Mouse (Mus musculus): ENCODE results near the gene Slc27a3. TPM values are rescaled to one million over a fixed set of nuclear protein-coding genes. Genes with fewer than 3 reads are reported as not detected.

Gene Slc27a3
- polyA plus RNA-seq, 1 experiment, result 20.0 TPM

- Histone ChIP-seq H3K4me3 (ENCODE audit: insufficient read depth, low read length) (no peak overlapping the region), H3K4me1 (ENCODE audit: control insufficient read depth, insufficient read depth, low read length) (no peaks in the 10 kb centered on the region), H3K27ac (ENCODE audit: insufficient read depth, low read length) (no peak overlapping the region)
- no peak for TF ChIP-seq POLR2A (IDR thresholded peaks at IDR 0.05; ENCODE audit: low read depth, low read length)
- no peak for TF ChIP-seq CTCF (IDR thresholded peaks at IDR 0.05; ENCODE audit: borderline replicate concordance, insufficient read depth, low read length)
Observed at GRCm38 (mm10) chr3:90381727-90382126, 8.0 kb downstream of the Slc27a3 start.

- Histone ChIP-seq H3K4me1 (ENCODE audit: control insufficient read depth, insufficient read depth, low read length) (peaks cover 5% of the 10 kb centered on the region), H3K4me3 (ENCODE audit: insufficient read depth, low read length) (no peak overlapping the region), H3K27ac (ENCODE audit: insufficient read depth, low read length) (no peak overlapping the region)
- no peak for TF ChIP-seq CTCF (IDR thresholded peaks at IDR 0.05; ENCODE audit: borderline replicate concordance, insufficient read depth, low read length)
- TF ChIP-seq POLR2A (IDR thresholded peaks at IDR 0.05; ENCODE audit: low read depth, low read length), result no peak
Observed at GRCm38 (mm10) chr3:90378496-90378895, 11.2 kb downstream of the Slc27a3 start.

- peaks cover 5% of the 10 kb centered on the region for H3K4me1 ChIP-seq (ENCODE audit: control insufficient read depth, insufficient read depth, low read length)
- H3K4me3 ChIP-seq (ENCODE audit: insufficient read depth, low read length), result no peak overlapping the region
- no peak for TF ChIP-seq POLR2A (IDR thresholded peaks at IDR 0.05; ENCODE audit: low read depth, low read length)
- no peak for TF ChIP-seq CTCF (IDR thresholded peaks at IDR 0.05; ENCODE audit: borderline replicate concordance, insufficient read depth, low read length)
- no peak overlapping the region for H3K27ac ChIP-seq (ENCODE audit: insufficient read depth, low read length)
Observed at GRCm38 (mm10) chr3:90376247-90376585, 13.5 kb downstream of the Slc27a3 start.

- Histone ChIP-seq H3K4me3 (ENCODE audit: insufficient read depth, low read length) (no peak overlapping the region), H3K4me1 (ENCODE audit: control insufficient read depth, insufficient read depth, low read length) (peaks cover 5% of the 10 kb centered on the region), H3K27ac (ENCODE audit: insufficient read depth, low read length) (no peak overlapping the region)
- TF ChIP-seq CTCF (IDR thresholded peaks at IDR 0.05; ENCODE audit: borderline replicate concordance, insufficient read depth, low read length) (no peak), POLR2A (IDR thresholded peaks at IDR 0.05; ENCODE audit: low read depth, low read length) (no peak)
Observed at GRCm38 (mm10) chr3:90375562-90376246, 14.0 kb downstream of the Slc27a3 start.

GRCm38 (mm10) chr3:90374368-90374767 lies 15.4 kb downstream of the Slc27a3 start:
- Histone ChIP-seq H3K27ac (ENCODE audit: insufficient read depth, low read length) (no peak overlapping the region), H3K4me1 (ENCODE audit: control insufficient read depth, insufficient read depth, low read length) (peaks cover 5% of the 10 kb centered on the region), H3K4me3 (ENCODE audit: insufficient read depth, low read length) (no peak overlapping the region)
- no peak for TF ChIP-seq POLR2A (IDR thresholded peaks at IDR 0.05; ENCODE audit: low read depth, low read length)
- TF ChIP-seq CTCF (IDR thresholded peaks at IDR 0.05; ENCODE audit: borderline replicate concordance, insufficient read depth, low read length), result no peak

GRCm38 (mm10) chr3:90373432-90374028 lies 16.2 kb downstream of the Slc27a3 start:
- TF ChIP-seq POLR2A (IDR thresholded peaks at IDR 0.05; ENCODE audit: low read depth, low read length) (no peak), CTCF (IDR thresholded peaks at IDR 0.05; ENCODE audit: borderline replicate concordance, insufficient read depth, low read length) (0 out of 2 replicates have a peak, but pooled peaks have one; percentile 31)
- Histone ChIP-seq H3K4me3 (ENCODE audit: insufficient read depth, low read length) (no peak overlapping the region), H3K27ac (ENCODE audit: insufficient read depth, low read length) (no peak overlapping the region), H3K4me1 (ENCODE audit: control insufficient read depth, insufficient read depth, low read length) (peaks cover 5% of the 10 kb centered on the region)

GRCm38 (mm10) chr3:90372817-90373216 lies 16.9 kb downstream of the Slc27a3 start:
- TF ChIP-seq CTCF (IDR thresholded peaks at IDR 0.05; ENCODE audit: borderline replicate concordance, insufficient read depth, low read length) (no peak), POLR2A (IDR thresholded peaks at IDR 0.05; ENCODE audit: low read depth, low read length) (no peak)
- peaks cover 5% of the 10 kb centered on the region for H3K4me1 ChIP-seq (ENCODE audit: control insufficient read depth, insufficient read depth, low read length)
- H3K4me3 ChIP-seq (ENCODE audit: insufficient read depth, low read length), result no peak overlapping the region
- H3K27ac ChIP-seq (ENCODE audit: insufficient read depth, low read length), result no peak overlapping the region

- H3K27ac ChIP-seq (ENCODE audit: insufficient read depth, low read length), result no peak overlapping the region
- TF ChIP-seq CTCF (IDR thresholded peaks at IDR 0.05; ENCODE audit: borderline replicate concordance, insufficient read depth, low read length) (no peak), POLR2A (IDR thresholded peaks at IDR 0.05; ENCODE audit: low read depth, low read length) (no peak)
- peaks cover 5% of the 10 kb centered on the region for H3K4me1 ChIP-seq (ENCODE audit: control insufficient read depth, insufficient read depth, low read length)
- no peak overlapping the region for H3K4me3 ChIP-seq (ENCODE audit: insufficient read depth, low read length)
Observed at GRCm38 (mm10) chr3:90371857-90372256, 17.9 kb downstream of the Slc27a3 start.

- Histone ChIP-seq H3K4me3 (ENCODE audit: insufficient read depth, low read length) (no peak overlapping the region), H3K27ac (ENCODE audit: insufficient read depth, low read length) (no peak overlapping the region), H3K4me1 (ENCODE audit: control insufficient read depth, insufficient read depth, low read length) (peaks cover 1% of the 10 kb centered on the region)
- TF ChIP-seq POLR2A (IDR thresholded peaks at IDR 0.05; ENCODE audit: low read depth, low read length) (no peak), CTCF (IDR thresholded peaks at IDR 0.05; ENCODE audit: borderline replicate concordance, insufficient read depth, low read length) (no peak)
Observed at GRCm38 (mm10) chr3:90369041-90369440, 20.7 kb downstream of the Slc27a3 start.

- no peaks in the 10 kb centered on the region for H3K4me1 ChIP-seq (ENCODE audit: control insufficient read depth, insufficient read depth, low read length)
- TF ChIP-seq CTCF (IDR thresholded peaks at IDR 0.05; ENCODE audit: borderline replicate concordance, insufficient read depth, low read length) (no peak), POLR2A (IDR thresholded peaks at IDR 0.05; ENCODE audit: low read depth, low read length) (no peak)
- H3K4me3 ChIP-seq (ENCODE audit: insufficient read depth, low read length), result no peak overlapping the region
- no peak overlapping the region for H3K27ac ChIP-seq (ENCODE audit: insufficient read depth, low read length)
Observed at GRCm38 (mm10) chr3:90367001-90367632, 22.6 kb downstream of the Slc27a3 start.

Data from embryonic fibroblast, embryonic 13.5 days (primary cell).